In the genomic region with DNA sequence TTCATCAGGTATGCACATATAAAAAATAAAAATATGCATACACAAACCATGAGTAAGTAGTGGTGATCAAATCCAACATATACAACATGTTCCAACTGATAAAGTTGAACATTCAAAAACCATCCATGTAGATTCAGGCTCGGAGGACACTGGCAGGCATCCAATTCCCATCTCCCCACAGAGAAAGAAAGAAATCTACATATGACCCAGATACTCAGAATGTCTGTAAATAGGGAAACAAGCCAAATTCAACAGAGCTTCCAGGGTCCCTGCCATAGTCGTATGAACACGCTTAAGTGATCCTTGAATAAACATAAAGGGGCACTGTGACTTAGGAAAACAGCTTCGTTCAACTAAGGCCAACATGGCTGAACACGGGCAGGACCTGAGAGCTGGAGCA, we compare ENCODE assay signal across 10 mouse cellular contexts. TPM values are rescaled to one million over a fixed set of nuclear protein-coding genes. Genes with fewer than 3 reads are reported as not detected.
DNase-seq lines count a peak whose midpoint lies in the region; ATAC-seq and TF ChIP-seq lines count a peak whose summit lies in the region.
"Had no signal": no experiment of that assay in that cellular context is flagged by ENCODE, and none has a peak within 500 bp of the region (broad histone marks: within the 10 kb centered on the region; RNA-seq: fewer than 3 reads in every experiment).

No protein-coding gene starts in this region.

- no peak overlapping the region for H3K4me3 ChIP-seq in lung, embryonic 14.5 days (ENCODE audit: low read depth, low read length)
- H3K4me3 ChIP-seq: embryonic facial prominence, embryonic 15.5 days; heart, adult 2 months had no signal

- TF ChIP-seq CTCF in lung, embryonic 14.5 days (IDR thresholded peaks at IDR 0.05; ENCODE audit: low read depth): no peak

- no peaks in the 10 kb centered on the region for H3K9me3 ChIP-seq in lung, embryonic 14.5 days (ENCODE audit: low read depth, low read length)
- H3K9me3 ChIP-seq: embryonic facial prominence, embryonic 15.5 days had no signal

- H3K36me3 ChIP-seq in lung, embryonic 14.5 days (ENCODE audit: insufficient read depth): peaks cover 4% of the 10 kb centered on the region; the same call in 1 of the 2 replicates

- DNase-seq in heart, postnatal 10 days: peak; percentile 17 to 30
- DNase-seq in heart, postnatal 14 days: no peak
- DNase-seq in lung, embryonic 14.5 days: peak; percentile 80
- DNase-seq in lung, postnatal 36 days: no peak
- DNase-seq in MN1 (ENCODE audit: low spot score): peak; percentile 32
- peak; percentile 23 for DNase-seq in NIH3T3 (ENCODE audit: low read depth)
- DNase-seq in layer of hippocampus, adult 18-20 months (ENCODE audit: low spot score in 2 of 2): no peak
- DNase-seq: heart, adult 2 months had no signal

- H3K27ac ChIP-seq in lung, embryonic 14.5 days (ENCODE audit: low read depth): peak overlapping the region; percentile 5; the same call in 1 of the 2 replicates
- H3K27ac ChIP-seq: embryonic facial prominence, embryonic 15.5 days; heart, adult 2 months; macrophage had no signal

- no peaks in the 10 kb centered on the region for H3K27me3 ChIP-seq in lung, embryonic 14.5 days (ENCODE audit: insufficient read depth, low read length)
- H3K27me3 ChIP-seq: embryonic facial prominence, embryonic 15.5 days had no signal

- 30% methylated on average over 5 of the region's 5 CpGs for WGBS in lung, embryonic 14.5 days

- ATAC-seq in lung, embryonic 14.5 days (ENCODE audit: insufficient read depth): peak; percentile 35; the same call in 1 of the 2 replicates

- H3K9ac ChIP-seq in lung, embryonic 14.5 days: no peak overlapping the region
- H3K9ac ChIP-seq: embryonic facial prominence, embryonic 15.5 days had no signal

- H3K4me1 ChIP-seq in lung, embryonic 14.5 days (ENCODE audit: insufficient read depth): no peaks in the 10 kb centered on the region
- H3K4me1 ChIP-seq: embryonic facial prominence, embryonic 15.5 days had no signal

- no peak overlapping the region for H3K4me2 ChIP-seq in lung, embryonic 14.5 days
- H3K4me2 ChIP-seq: embryonic facial prominence, embryonic 15.5 days had no signal

- intact Hi-C loops in heart, postnatal 10 days (cut with DNase I): no loop called here
- intact Hi-C loops in heart, postnatal 14 days (cut with DNase I): no loop called here

RNA-seq across cellular contexts. Expression of gene Rps6kc1, which starts 49.9 kb away (rescaled TPM):
- 10 to 100 TPM; 22.2 to 23.1 TPM for total RNA-seq in heart, postnatal 10 days (2021)
- total RNA-seq in heart, postnatal 14 days (2021): 10 to 100 TPM; 16.3 to 19.2 TPM
- polyA plus RNA-seq in lung, embryonic 14.5 days (2014; fragmentation: Nextera tagmentation; extraction: Ambion mirVana): 14.1 and 14.9 TPM in 2 replicates
- 10 to 100 TPM; 90.7 to 94.1 TPM for total RNA-seq in layer of hippocampus, adult 18-20 months (2021)

Comparison
In these comparisons a context has a peak if more than half of its experiments do, and no peak if none do; other contexts are left out.
1. DNase-seq: peak in heart, postnatal 10 days (2 of 2), lung, embryonic 14.5 days (single experiment), MN1 (single experiment) and NIH3T3 (single experiment); none in heart, postnatal 14 days (0 of 2), lung, postnatal 36 days (single experiment) and layer of hippocampus, adult 18-20 months (0 of 2).